Mouse (Mus musculus) hindbrain, embryonic 10.5 days (tissue): Measurements from ENCODE around the gene Timm17a. TPM values are rescaled to one million over a fixed set of nuclear protein-coding genes. Genes with fewer than 3 reads are reported as not detected.

Source experiments
- DNase-seq: peaks from one replicate; pipeline ENCODE4 v3.0.0-alpha.2; 2017; ENCODE audit warnings: low spot score
- H3K27ac ChIP-seq: fragments of 300-500 bp; sonication (generic); 2 replicates; pipeline ENCODE4 v1.5.1; 2016; ENCODE audit warnings: mild to moderate bottlenecking, moderate library complexity
- H3K27me3 ChIP-seq: fragments of 300-500 bp; sonication (generic); 2 replicates; pipeline ENCODE4 v1.6.1; 2016; ENCODE audit warnings: mild to moderate bottlenecking; ENCODE audit not compliant: poor library complexity, insufficient read depth, severe bottlenecking
- H3K36me3 ChIP-seq: fragments of 300-500 bp; sonication (generic); 2 replicates; pipeline ENCODE4 v1.6.1; 2016; ENCODE audit warnings: mild to moderate bottlenecking, moderate library complexity
- H3K4me1 ChIP-seq: fragments of 300-500 bp; sonication (generic); replicated peaks from 2 replicates; pipeline ENCODE4 v1.6.1; 2016; ENCODE audit warnings: mild to moderate bottlenecking
- H3K4me3 ChIP-seq: fragments of 300-500 bp; sonication (generic); 2 replicates; pipeline ENCODE4 v1.5.1; 2016; ENCODE audit warnings: mild to moderate bottlenecking, moderate library complexity
- H3K9me3 ChIP-seq: fragments of 300-500 bp; sonication (generic); 2 replicates; pipeline ENCODE4 v1.6.1; 2016; ENCODE audit warnings: mild to moderate bottlenecking, moderate library complexity
- WGBS: fragments of 180-500 bp; shearing (Covaris S2); methylation state at CpG from one replicate; pipeline ENCODE4 v1.1.7; 2016; 5-methylcytosine and 5-hydroxymethylcytosine counted together
- polyA plus RNA-seq: library from polyadenylated mRNA; unstranded; fragments of >200 nt; fragmentation: Nextera tagmentation; extraction: Ambion mirVana; gene quantifications from 2 replicates; pipeline ENCODE4 v1.2.1, GENCODE M21; 2016

Timm17a gene
- polyA plus RNA-seq, 1 experiment from 2014 or later, result 193 TPM

- Histone ChIP-seq H3K27me3 (no peaks in the 10 kb centered on the region), H3K36me3 (peaks cover 92% of the 10 kb centered on the region), H3K4me1 (no peaks in the 10 kb centered on the region), H3K9me3 (no peaks in the 10 kb centered on the region), H3K4me3 (no peak overlapping the region), H3K27ac (no peak overlapping the region)
- WGBS, result 87% methylated on average over 5 of the region's 5 CpGs
- no peak for DNase-seq
Measured at GRCm38 (mm10) chr1:135265834-135266233, 47.7 kb downstream of the Timm17a start.

- H3K36me3 ChIP-seq, result peaks cover 74% of the 10 kb centered on the region
- WGBS, result 90% methylated on average over 9 of the region's 9 CpGs
Measured at GRCm38 (mm10) chr1:135263316-135263715, 50.3 kb downstream of the Timm17a start.

GRCm38 (mm10) chr1:135262329-135262728 is 51.2 kb downstream of the Timm17a start:
- no peaks in the 10 kb centered on the region for H3K9me3 ChIP-seq
- H3K4me1 ChIP-seq, result peaks cover 12% of the 10 kb centered on the region
- DNase-seq, result no peak
- H3K4me3 ChIP-seq, result no peak overlapping the region
- H3K36me3 ChIP-seq, result peaks cover 64% of the 10 kb centered on the region
- WGBS, result 91% methylated on average over 3 of the region's 3 CpGs
- no peak overlapping the region for H3K27ac ChIP-seq
- peaks cover 9% of the 10 kb centered on the region; the same call in 1 of the 2 replicates for H3K27me3 ChIP-seq

More at GRCm38 (mm10) chr1:135263316-135263715, 50.3 kb downstream of the Timm17a start:
- H3K4me1 ChIP-seq, result peaks cover 7% of the 10 kb centered on the region
- no peak for DNase-seq
- H3K9me3 ChIP-seq, result no peaks in the 10 kb centered on the region
- no peaks in the 10 kb centered on the region for H3K27me3 ChIP-seq
- no peak overlapping the region for H3K4me3 ChIP-seq
- no peak overlapping the region for H3K27ac ChIP-seq

- 73% methylated on average over 6 of the region's 6 CpGs for WGBS
- DNase-seq, result no peak
- Histone ChIP-seq H3K9me3 (no peaks in the 10 kb centered on the region), H3K27ac (no peak overlapping the region; the same call in 1 of the 2 replicates), H3K36me3 (peaks cover 50% of the 10 kb centered on the region), H3K4me1 (peaks cover 12% of the 10 kb centered on the region), H3K4me3 (no peak overlapping the region), H3K27me3 (peaks cover 15% of the 10 kb centered on the region; the same call in 1 of the 2 replicates)
Measured at GRCm38 (mm10) chr1:135260931-135261330, 52.6 kb downstream of the Timm17a start.

GRCm38 (mm10) chr1:135259128-135259436 is 54.5 kb downstream of the Timm17a start:
- peaks cover 32% of the 10 kb centered on the region for H3K36me3 ChIP-seq
- H3K9me3 ChIP-seq, result no peaks in the 10 kb centered on the region
- H3K27me3 ChIP-seq, result peaks cover 15% of the 10 kb centered on the region; the same call in 1 of the 2 replicates
- peak overlapping the region; percentile 45 for H3K4me3 ChIP-seq
- DNase-seq, result peak; percentile 87
- under 1% methylated on average over 10 of the region's 10 CpGs for WGBS
- peak overlapping the region; percentile 81 for H3K27ac ChIP-seq
- H3K4me1 ChIP-seq, result peaks cover 20% of the 10 kb centered on the region

- Histone ChIP-seq H3K27ac (peak within 1 kb of the TSS; percentile 81), H3K4me3 (peak within 1 kb of the TSS; percentile 45), H3K27me3 (peaks cover 15% of the 10 kb centered on the region; the same call in 1 of the 2 replicates), H3K4me1 (peaks cover 20% of the 10 kb centered on the region), H3K9me3 (no peaks in the 10 kb centered on the region), H3K36me3 (peaks cover 26% of the 10 kb centered on the region)
- peak; percentile 61 for DNase-seq
- 3% methylated on average over 19 of the region's 19 CpGs for WGBS
Measured at GRCm38 (mm10) chr1:135258380-135259127, 55.0 kb downstream of the Timm17a start, which contains the start of gene Elf3. Gene Elf3, minus strand, starts transcription at chr1:135258568.

- peaks cover 20% of the 10 kb centered on the region for H3K4me1 ChIP-seq
Measured at GRCm38 (mm10) chr1:135256299-135256698, 57.3 kb downstream of the Timm17a start.

GRCm38 (mm10) chr1:135252854-135253253 is 60.7 kb downstream of the Timm17a start:
- 58% methylated on average over 4 of the region's 4 CpGs for WGBS
- H3K9me3 ChIP-seq, result no peaks in the 10 kb centered on the region
- peaks cover 30% of the 10 kb centered on the region for H3K27me3 ChIP-seq
- H3K4me1 ChIP-seq, result peaks cover 17% of the 10 kb centered on the region
- no peaks in the 10 kb centered on the region for H3K36me3 ChIP-seq
- no peak overlapping the region for H3K4me3 ChIP-seq
- H3K27ac ChIP-seq, result no peak overlapping the region
- DNase-seq, result no peak

More at GRCm38 (mm10) chr1:135256299-135256698, 57.3 kb downstream of the Timm17a start:
- H3K36me3 ChIP-seq, result peaks cover 4% of the 10 kb centered on the region
- H3K27me3 ChIP-seq, result peaks cover 15% of the 10 kb centered on the region; the same call in 1 of the 2 replicates
- H3K4me3 ChIP-seq, result no peak overlapping the region
- H3K27ac ChIP-seq, result no peak overlapping the region
- DNase-seq, result no peak
- no peaks in the 10 kb centered on the region for H3K9me3 ChIP-seq
- WGBS, result 78% methylated on average over 6 of the region's 6 CpGs

GRCm38 (mm10) chr1:135251405-135251804 is 62.2 kb downstream of the Timm17a start:
- Histone ChIP-seq H3K36me3 (no peaks in the 10 kb centered on the region), H3K27ac (no peak overlapping the region), H3K9me3 (no peaks in the 10 kb centered on the region), H3K4me1 (peaks cover 16% of the 10 kb centered on the region), H3K27me3 (peaks cover 22% of the 10 kb centered on the region), H3K4me3 (no peak overlapping the region)
- WGBS, result 81% methylated on average over 8 of the region's 8 CpGs
- DNase-seq, result no peak

GRCm38 (mm10) chr1:135250706-135251105 is 62.9 kb downstream of the Timm17a start:
- Histone ChIP-seq H3K36me3 (no peaks in the 10 kb centered on the region), H3K9me3 (no peaks in the 10 kb centered on the region), H3K27ac (no peak overlapping the region), H3K4me1 (peaks cover 16% of the 10 kb centered on the region), H3K27me3 (peaks cover 22% of the 10 kb centered on the region), H3K4me3 (no peak overlapping the region)
- DNase-seq, result no peak
- WGBS, result 66% methylated on average over 3 of the region's 3 CpGs

- H3K27ac ChIP-seq, result no peak overlapping the region
- no peaks in the 10 kb centered on the region for H3K36me3 ChIP-seq
- H3K4me1 ChIP-seq, result peaks cover 9% of the 10 kb centered on the region
- no peaks in the 10 kb centered on the region for H3K9me3 ChIP-seq
- H3K27me3 ChIP-seq, result peaks cover 22% of the 10 kb centered on the region
- peak overlapping the region; percentile 37 for H3K4me3 ChIP-seq
- DNase-seq, result peak; percentile 15
- WGBS, result 8% methylated on average over 15 of the region's 15 CpGs
Measured at GRCm38 (mm10) chr1:135248434-135248850, 65.1 kb downstream of the Timm17a start.
